Mouse (Mus musculus) gastrocnemius, postnatal 36 days (tissue): Measurements from ENCODE around the gene Gm13697. TPM values are rescaled to one million over a fixed set of nuclear protein-coding genes. Genes with fewer than 3 reads are reported as not detected.

Experiments
- DNase-seq, 2 experiments: peaks; one replicate each; pipeline ENCODE4 v3.0.0; 2022
- intact Hi-C: fragments of 180-260 bp; cut with DNase I; formaldehyde crosslinking; loops from one replicate; pipeline ENCODE4 v1.15.1; 2025
- total RNA-seq, 2 experiments: library from RNA; stranded (reverse); gene quantifications; 2 replicates each; pipeline ENCODE4 v1.2.3; 2021

Gm13697 gene
- total RNA-seq, 2 experiments from 2014 or later, result 0.52 to 0.74 TPM

DNA sequence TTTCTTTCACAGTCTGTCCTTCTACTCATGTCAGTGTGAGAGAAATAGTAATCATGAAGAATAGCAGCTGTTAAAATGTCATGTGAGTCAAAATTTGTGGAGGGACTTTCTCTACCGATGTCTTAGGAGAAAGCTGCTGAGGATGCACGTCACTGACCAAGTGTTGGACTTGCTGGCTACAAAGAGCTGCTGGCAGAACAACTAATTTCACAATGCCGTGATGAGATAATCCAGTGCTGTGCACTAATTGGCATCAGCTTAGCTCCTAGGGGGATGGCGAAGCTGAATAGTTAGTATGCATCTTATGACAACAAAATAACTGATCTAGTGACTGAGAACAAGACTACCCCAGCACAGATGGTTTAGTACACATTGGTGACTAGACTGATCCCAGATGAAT lies 40.7 kb downstream of the Gm13697 start:
- intact Hi-C loops, result no loop called here
- peak in 1 of 2 experiments; percentile 44 for DNase-seq

DNA sequence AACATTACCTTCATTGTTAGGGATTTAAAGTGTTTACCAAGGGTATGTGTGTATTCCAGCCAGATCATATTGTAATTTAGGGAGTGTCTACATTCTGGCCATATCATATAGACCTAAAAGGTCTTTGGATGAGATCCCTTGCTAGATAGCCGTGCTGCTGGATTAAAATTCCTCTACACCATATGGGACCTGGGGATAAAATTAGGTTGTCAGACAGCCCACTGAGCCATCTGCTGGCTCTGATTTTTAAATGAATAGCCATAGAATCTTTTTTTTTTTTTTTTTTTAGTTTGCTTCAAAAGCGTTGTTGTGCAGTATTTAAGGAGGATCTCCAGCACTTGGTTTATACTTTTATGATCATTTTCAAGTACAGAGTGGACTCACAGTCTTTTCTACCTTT lies 48.0 kb downstream of the Gm13697 start:
- no peak for DNase-seq
- intact Hi-C loops, result no loop called here

DNA sequence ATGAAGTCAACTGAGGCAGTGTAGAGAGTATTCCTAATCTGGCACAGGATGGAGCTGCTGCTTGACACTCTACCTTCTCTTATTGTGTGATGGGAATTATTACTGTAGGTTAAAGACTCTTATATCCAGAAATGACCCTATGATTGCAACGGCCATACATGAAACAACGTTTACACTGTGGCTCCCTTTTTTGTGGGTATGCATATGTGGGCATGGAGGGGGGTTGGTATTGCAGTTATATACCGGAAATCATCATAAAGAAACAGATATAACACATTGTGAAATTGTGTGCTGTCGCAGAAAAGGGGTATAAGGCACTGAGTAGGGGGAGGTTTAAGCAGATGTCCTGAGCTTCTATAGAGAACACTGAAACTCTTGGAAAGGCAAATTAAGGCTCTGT lies 51.5 kb downstream of the Gm13697 start:
- intact Hi-C loops, result loop anchor here (5.0 kb wide), 1 partner anchor 396 kb away; no protein-coding TSS in a partner anchor

More for the DNA sequence above, 51.5 kb downstream of the Gm13697 start:
- DNase-seq, result no peak

Other genes with a start within 250 kb of the Gm13697 start
- gene Fam171b, start 172.1 kb upstream of the Gm13697 start, total RNA-seq, result 1 to 10 TPM in 1 of 2 experiments, under 1 TPM in 1; 0.84 to 1.6 TPM
- not detected for gene Zswim2, start 43.5 kb upstream of the Gm13697 start, total RNA-seq
- gene Gm13698, start 29.1 kb upstream of the Gm13697 start, total RNA-seq, result under 1 TPM; 0.52 to 0.74 TPM
- under 1 TPM; 0.52 to 0.74 TPM for gene Gm13693, start 23.2 kb upstream of the Gm13697 start, total RNA-seq
- under 1 TPM; 0.52 to 0.74 TPM for gene Gm13695, start 17.4 kb upstream of the Gm13697 start, total RNA-seq
- gene Gm13696, start 11.6 kb upstream of the Gm13697 start, total RNA-seq, result under 1 TPM; 0.52 to 0.74 TPM
- gene Gm13694, start 5.8 kb upstream of the Gm13697 start, total RNA-seq, result under 1 TPM; 0.52 to 0.74 TPM
- under 1 TPM; 0.52 to 0.74 TPM for gene Gm13691, start 5.8 kb downstream of the Gm13697 start, total RNA-seq